Mouse (Mus musculus) liver, postnatal 0 days (tissue): ENCODE results near the gene Tcl1. TPM values are rescaled to one million over a fixed set of nuclear protein-coding genes. Genes with fewer than 3 reads are reported as not detected.
"Not testable (repeated sequence)": the region's sequence is repeated elsewhere in the genome, so short reads cannot be mapped to it uniquely, and the experiment has no call there.

ENCODE experiments used
- ATAC-seq: fragments of 200-750 bp; cut with Nextera tagmentation; 2 replicates; pipeline ENCODE4 v1.8.0; 2017; ENCODE audit warnings: mild to moderate bottlenecking, moderate library complexity
- DNase-seq: peaks from one replicate; pipeline ENCODE4 v3.0.0-alpha.2; 2016
- H3K27ac ChIP-seq: fragments of 300-500 bp; sonication (generic); 2 replicates; pipeline ENCODE4 v1.5.1; 2014; ENCODE audit warnings: antibody characterized with exemption, moderate library complexity, mild to moderate bottlenecking, low read depth
- H3K27me3 ChIP-seq: fragments of 300-500 bp; sonication (generic); 2 replicates; pipeline ENCODE4 v1.6.1; 2014; ENCODE audit warnings: low read length, control low read depth, mixed read lengths; ENCODE audit not compliant: insufficient read depth
- H3K36me3 ChIP-seq: fragments of 300-500 bp; sonication (generic); replicated peaks from 2 replicates; pipeline ENCODE4 v1.6.1; 2014; ENCODE audit warnings: mild to moderate bottlenecking, control low read depth, low read length, moderate library complexity, mixed read lengths; ENCODE audit not compliant: insufficient read depth
- H3K4me1 ChIP-seq: fragments of 300-500 bp; sonication (generic); 2 replicates; pipeline ENCODE4 v1.6.1; 2014; ENCODE audit warnings: antibody characterized with exemption, mild to moderate bottlenecking, control low read depth; ENCODE audit not compliant: insufficient read depth
- H3K4me2 ChIP-seq: fragments of 300-500 bp; sonication (generic); 2 replicates; pipeline ENCODE4 v1.6.1; 2014; ENCODE audit warnings: low read depth, mild to moderate bottlenecking, low read length, moderate library complexity, mixed read lengths
- H3K4me3 ChIP-seq: fragments of 300-500 bp; sonication (generic); 2 replicates; pipeline ENCODE4 v1.5.1; 2014; ENCODE audit warnings: low read depth, low read length
- H3K9ac ChIP-seq: fragments of 300-500 bp; sonication (generic); replicated peaks from 2 replicates; pipeline ENCODE4 v1.6.1; 2014; ENCODE audit warnings: mild to moderate bottlenecking, moderate library complexity
- H3K9me3 ChIP-seq: fragments of 300-500 bp; sonication (generic); 2 replicates; pipeline ENCODE4 v1.6.1; 2016; ENCODE audit warnings: mild to moderate bottlenecking, control low read depth, low read length, mixed read lengths
- CTCF ChIP-seq: sonication (generic); IDR thresholded peaks from 2 replicates; pipeline ENCODE4 v1.5.1; 2016; ENCODE audit warnings: antibody characterized with exemption, low read depth
- EP300 ChIP-seq: IDR thresholded peaks from 2 replicates; pipeline ENCODE4 v1.6.1; 2016; ENCODE audit warnings: antibody characterized with exemption, low read depth, mild to moderate bottlenecking
- WGBS: fragments of 180-500 bp; shearing (Covaris S2); extraction: QIAGEN DNeasy Blood & Tissue Kit; methylation state at CpG from one replicate; pipeline ENCODE4 v1.1.7; 2014; ENCODE audit not compliant: insufficient replicate concordance; 5-methylcytosine and 5-hydroxymethylcytosine counted together
- polyA plus RNA-seq: library from polyadenylated mRNA; unstranded; fragments of >200 nt; fragmentation: Nextera tagmentation; extraction: Ambion mirVana; gene quantifications from 2 replicates; pipeline ENCODE4 v1.2.1, GENCODE M21; 2015

Tcl1 gene
- polyA plus RNA-seq, 1 experiment from 2014 or later, result not detected

DNA sequence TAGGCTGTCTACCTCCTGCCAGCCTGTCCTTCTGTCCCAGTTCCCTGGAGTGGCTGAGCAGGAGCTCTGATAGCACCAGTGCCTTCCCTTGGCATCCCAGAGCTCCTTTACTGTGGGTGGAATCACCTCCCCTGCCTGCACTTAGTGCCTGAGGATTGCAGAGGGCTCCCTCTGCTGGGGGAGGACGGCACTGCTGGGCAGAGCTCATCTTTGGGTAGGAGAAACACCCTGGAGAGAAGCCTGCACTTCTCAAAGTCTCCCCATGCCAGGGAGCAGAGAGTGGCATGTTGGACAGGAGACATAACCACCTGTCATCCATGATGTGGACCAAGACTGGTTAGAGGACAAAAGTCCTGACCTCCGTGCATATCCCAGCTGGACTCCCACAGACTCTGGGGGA lies 33.6 kb downstream of the Tcl1 start:
- not testable (repeated sequence) for H3K27me3 ChIP-seq, H3K27ac ChIP-seq, H3K9ac ChIP-seq, H3K4me2 ChIP-seq, ATAC-seq, H3K9me3 ChIP-seq, DNase-seq, H3K36me3 ChIP-seq, H3K4me1 ChIP-seq, H3K4me3 ChIP-seq
- 33% methylated on average over 2 of the region's 2 CpGs for WGBS
- TF ChIP-seq CTCF, result peak; percentile 54

DNA sequence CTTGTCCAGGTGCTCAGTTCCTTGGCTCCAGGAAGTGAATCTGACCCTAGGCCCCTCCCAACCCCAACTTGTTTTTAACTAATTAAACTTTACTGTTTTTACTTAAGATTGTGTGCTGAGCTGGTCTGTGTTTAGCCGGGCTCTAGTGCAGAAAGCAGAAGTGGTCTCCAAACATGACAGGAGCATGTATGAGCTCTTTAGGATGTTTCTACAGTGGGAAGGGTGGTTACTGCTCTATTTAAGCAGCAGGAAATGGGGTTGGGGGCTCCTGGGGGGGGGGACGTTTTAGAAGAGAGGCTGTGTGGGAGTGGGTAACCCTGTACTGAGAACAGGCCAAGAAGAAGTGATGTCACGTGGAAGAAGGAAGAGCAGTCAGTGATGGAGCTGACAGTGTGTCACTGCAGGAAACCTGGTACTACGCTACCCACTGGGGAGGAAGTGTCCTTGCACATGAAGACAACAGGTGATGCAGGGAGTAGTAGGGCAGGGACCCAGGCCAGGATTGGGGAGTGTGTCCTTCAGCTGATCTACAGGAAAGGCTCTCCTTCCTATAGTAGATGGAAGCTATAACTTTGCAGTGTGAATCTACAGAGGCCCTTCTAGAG lies 41.5 kb downstream of the Tcl1 start:
- not testable (repeated sequence) for H3K36me3 ChIP-seq, H3K27me3 ChIP-seq, H3K4me3 ChIP-seq, H3K27ac ChIP-seq, H3K9me3 ChIP-seq, DNase-seq, H3K4me2 ChIP-seq, ATAC-seq, H3K4me1 ChIP-seq, H3K9ac ChIP-seq
- 33% methylated on average over 4 of the region's 4 CpGs for WGBS

DNA sequence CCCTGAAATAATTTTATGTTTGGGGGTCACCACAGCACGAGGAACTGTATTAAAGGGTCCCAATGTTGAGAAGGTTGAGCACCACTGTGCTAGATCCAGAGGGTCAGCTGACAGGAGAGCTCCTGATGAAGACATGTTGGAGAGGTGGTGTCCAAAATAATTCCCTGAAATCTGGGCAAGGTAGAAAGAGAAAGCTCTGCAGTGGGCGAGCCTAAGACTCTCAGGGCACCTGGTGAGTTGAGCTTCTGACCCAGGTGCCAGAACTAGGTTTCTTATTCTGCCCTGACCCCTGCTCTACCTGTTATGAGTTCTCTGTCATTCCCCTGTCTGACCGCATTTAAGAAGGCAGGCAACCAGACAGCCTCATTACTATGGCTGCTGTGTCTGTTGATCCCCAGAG lies 46.5 kb downstream of the Tcl1 start, which contains the start of gene Tcl1b5:
Tcl1b5 (plus strand) TSS at position 301 of the 400 bp plus-strand sequence.
- H3K4me3 ChIP-seq, H3K4me1 ChIP-seq, H3K9me3 ChIP-seq, H3K36me3 ChIP-seq, H3K9ac ChIP-seq, DNase-seq, H3K27ac ChIP-seq, H3K4me2 ChIP-seq, ATAC-seq, H3K27me3 ChIP-seq: not testable (repeated sequence)
- WGBS, result 48% methylated on average over 3 of the region's 3 CpGs

DNA sequence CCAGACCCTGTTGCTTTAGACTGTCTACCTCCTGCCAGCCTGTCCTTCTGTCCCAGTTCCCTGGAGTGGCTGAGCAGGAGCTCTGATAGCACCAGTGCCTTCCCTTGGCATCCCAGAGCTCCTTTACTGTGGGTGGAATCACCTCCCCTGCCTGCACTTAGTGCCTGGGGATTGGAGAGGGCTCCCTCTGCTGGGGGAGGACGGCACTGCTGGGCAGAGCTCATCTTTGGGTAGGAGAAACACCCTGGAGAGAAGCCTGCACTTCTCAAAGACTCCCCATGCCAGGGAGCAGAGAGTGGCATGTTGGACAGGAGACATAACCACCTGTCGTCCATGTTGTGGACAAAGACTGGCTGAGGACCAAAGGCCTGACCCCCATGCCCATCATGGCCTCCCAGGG lies 48.3 kb downstream of the Tcl1 start:
- not testable (repeated sequence) for H3K27me3 ChIP-seq, H3K27ac ChIP-seq, H3K9ac ChIP-seq, H3K4me3 ChIP-seq, H3K4me2 ChIP-seq, H3K36me3 ChIP-seq, H3K9me3 ChIP-seq, ATAC-seq, H3K4me1 ChIP-seq
- 14% methylated on average over 2 of the region's 2 CpGs for WGBS
- peak; percentile 53 for TF ChIP-seq CTCF
- DNase-seq, result peak; percentile 25

DNA sequence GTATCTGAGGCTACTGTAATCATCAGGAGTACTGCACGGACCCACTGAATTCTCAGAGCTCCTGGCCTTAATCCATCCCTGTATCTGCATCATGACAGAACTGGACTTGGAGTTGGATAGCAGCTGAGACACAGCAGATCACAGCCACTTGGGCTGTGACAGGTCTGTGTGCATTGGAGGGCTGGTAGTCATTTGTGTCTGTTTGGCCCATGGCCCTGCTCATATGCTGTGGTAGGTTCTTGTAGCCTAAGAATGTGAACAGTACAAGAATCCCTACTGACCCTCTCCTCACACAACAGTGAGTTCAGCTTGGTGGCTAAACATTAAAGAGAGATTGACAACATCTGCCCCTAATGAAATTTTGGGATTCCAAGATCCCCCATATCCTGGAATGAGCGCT lies 49.2 kb downstream of the Tcl1 start:
- Histone ChIP-seq H3K27ac (no peak overlapping the region), H3K4me1 (no peaks in the 10 kb centered on the region), H3K9me3 (no peaks in the 10 kb centered on the region), H3K36me3 (no peaks in the 10 kb centered on the region), H3K27me3 (no peaks in the 10 kb centered on the region), H3K4me3 (no peak overlapping the region), H3K4me2 (no peak overlapping the region), H3K9ac (no peak overlapping the region)
- ATAC-seq (no peak), DNase-seq (no peak)
- TF ChIP-seq CTCF, result no peak
- TF ChIP-seq EP300, result no peak
- WGBS, result 77% methylated on average over 2 of the region's 2 CpGs

Other genes starting within 250 kb of the Tcl1 start
- gene Syne3, start 213.0 kb downstream of the Tcl1 start, polyA plus RNA-seq, result 1.3 and 2.3 TPM in 2 replicates
- gene Glrx5, start 190.1 kb downstream of the Tcl1 start, polyA plus RNA-seq, result 349 and 355 TPM in 2 replicates
- not detected in 2 replicates for gene Tcl1b2, start 76.8 kb downstream of the Tcl1 start, polyA plus RNA-seq
- gene Tcl1b1, start 63.1 kb downstream of the Tcl1 start, polyA plus RNA-seq, result not detected in 2 replicates
- gene Tcl1b5, start 46.4 kb downstream of the Tcl1 start, polyA plus RNA-seq, result not detected in 2 replicates
- not detected in 2 replicates for gene Tcl1b3, start 31.8 kb downstream of the Tcl1 start, polyA plus RNA-seq
- not detected in 2 replicates for gene Tcl1b4, start 20.8 kb downstream of the Tcl1 start, polyA plus RNA-seq
- gene Tunar, start 111.1 kb upstream of the Tcl1 start, polyA plus RNA-seq, result not detected in 2 replicates
- 0.05 TPM in 2 replicates for gene D430019H16Rik, start 231.1 kb upstream of the Tcl1 start, polyA plus RNA-seq